Mouse (Mus musculus) ES-E14 (cell line): ENCODE data around the gene Rybp. TPM values are rescaled to one million over a fixed set of nuclear protein-coding genes. Genes with fewer than 3 reads are reported as not detected.

ENCODE experiments used
- DNase-seq: peaks from one replicate; pipeline ENCODE4 v3.0.0-alpha.2; 2013; ENCODE audit warnings: low read depth, low spot score
- H3K27ac ChIP-seq: 2 replicates; pipeline ENCODE4 v1.5.1; 2012; ENCODE audit warnings: low read depth, mild to moderate bottlenecking, low read length, moderate library complexity, mixed read lengths; ENCODE audit not compliant: poor library complexity, insufficient read depth, severe bottlenecking
- H3K36me3 ChIP-seq: 2 replicates; pipeline ENCODE4 v1.6.1; 2012; ENCODE audit warnings: mild to moderate bottlenecking, low read length, moderate library complexity, mixed read lengths; ENCODE audit not compliant: control insufficient read depth, poor library complexity, insufficient read depth, severe bottlenecking
- H3K4me1 ChIP-seq, 2 experiments: fragments of 150-350 bp in 1 of 2; sonication (generic) in 1 of 2; 2 replicates each; pipeline ENCODE4 v1.6.1; 2012; ENCODE audit warnings: low read length in 2 of 2, mild to moderate bottlenecking in 1 of 2, mixed read lengths in 1 of 2; ENCODE audit not compliant: control insufficient read depth in 2 of 2, insufficient read depth in 2 of 2, poor library complexity in 1 of 2
- H3K4me3 ChIP-seq, 2 experiments: fragments of 150-350 bp in 1 of 2; sonication (generic) in 1 of 2; 2 replicates each; pipeline ENCODE4 v1.5.1; 2012; ENCODE audit warnings: low read length in 2 of 2, low read depth in 1 of 2, mild to moderate bottlenecking in 1 of 2, mixed read lengths in 1 of 2; ENCODE audit not compliant: insufficient read depth in 1 of 2, poor library complexity in 1 of 2, severe bottlenecking in 1 of 2
- H3K9ac ChIP-seq: 2 replicates; pipeline ENCODE4 v1.6.1; 2012; ENCODE audit warnings: low read depth, mild to moderate bottlenecking, low read length, mixed read lengths; ENCODE audit not compliant: poor library complexity, insufficient read depth, severe bottlenecking
- H3K9me3 ChIP-seq: fragments of 150-350 bp; sonication (generic); 2 replicates; pipeline ENCODE4 v1.6.1; 2012; ENCODE audit warnings: low read depth, mild to moderate bottlenecking, low read length; ENCODE audit not compliant: control insufficient read depth, insufficient read depth
- CHD2 ChIP-seq: IDR thresholded peaks from 2 replicates; pipeline ENCODE4 v1.6.1; 2014; ENCODE audit warnings: mild to moderate bottlenecking, low read depth, low read length, inconsistent platforms
- HCFC1 ChIP-seq: IDR thresholded peaks from 2 replicates; pipeline ENCODE4 v1.6.1; 2012; ENCODE audit warnings: low read length, inconsistent platforms, borderline replicate concordance; ENCODE audit not compliant: insufficient read depth
- MAFK ChIP-seq: IDR thresholded peaks from 2 replicates; pipeline ENCODE4 v1.6.1; 2014; ENCODE audit warnings: mild to moderate bottlenecking, low read depth, low read length, inconsistent platforms; ENCODE audit not compliant: insufficient read depth
- ZC3H11A ChIP-seq: IDR thresholded peaks from 2 replicates; pipeline ENCODE4 v1.6.1; 2012; ENCODE audit warnings: low read depth, mild to moderate bottlenecking, inconsistent platforms, low read length, borderline replicate concordance
- ZNF384 ChIP-seq: IDR thresholded peaks from 2 replicates; pipeline ENCODE4 v1.6.1; 2012; ENCODE audit warnings: low read depth, low read length, inconsistent platforms
- in situ Hi-C, 2 experiments: fragments of 600-800 bp; cut with MboI; formaldehyde crosslinking; loops; one replicate each; pipeline ENCODE4 v1.15.1; 2025; ENCODE audit warnings: low sequenced_read_pairs in 2 of 2, inconsistent platforms in 1 of 2; ENCODE audit not compliant: unreplicated experiment in 2 of 2
- total RNA-seq: library from RNA; depleted of rRNA; stranded (reverse); fragments of 300-350 nt; gene quantifications from 2 replicates; pipeline ENCODE4 v1.2.3, GENCODE M21; 2012

Rybp gene
- total RNA-seq, 1 experiment: 71.9 TPM

DNA sequence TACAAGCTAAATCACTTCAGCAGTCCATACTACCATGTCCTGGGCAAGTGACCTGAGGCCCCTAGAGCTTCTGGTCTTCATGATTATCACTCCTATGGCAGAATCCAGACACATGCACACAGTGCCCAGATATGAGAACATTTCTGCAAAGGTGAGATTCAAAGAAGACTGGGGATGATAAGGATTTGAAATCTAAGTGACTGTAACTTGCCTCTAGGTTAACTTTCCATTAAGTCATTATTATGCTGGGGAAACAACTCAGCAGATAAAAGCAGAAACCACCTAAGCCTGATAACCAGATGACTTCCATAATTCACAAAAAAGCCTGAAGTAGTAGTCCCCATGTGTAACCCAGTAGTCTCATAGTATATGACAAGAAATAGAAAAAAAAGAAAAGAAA is 29.0 kb downstream of the Rybp start:
- TF ChIP-seq HCFC1 (no peak), ZC3H11A (no peak), CHD2 (no peak), MAFK (no peak), ZNF384 (no peak)

DNA sequence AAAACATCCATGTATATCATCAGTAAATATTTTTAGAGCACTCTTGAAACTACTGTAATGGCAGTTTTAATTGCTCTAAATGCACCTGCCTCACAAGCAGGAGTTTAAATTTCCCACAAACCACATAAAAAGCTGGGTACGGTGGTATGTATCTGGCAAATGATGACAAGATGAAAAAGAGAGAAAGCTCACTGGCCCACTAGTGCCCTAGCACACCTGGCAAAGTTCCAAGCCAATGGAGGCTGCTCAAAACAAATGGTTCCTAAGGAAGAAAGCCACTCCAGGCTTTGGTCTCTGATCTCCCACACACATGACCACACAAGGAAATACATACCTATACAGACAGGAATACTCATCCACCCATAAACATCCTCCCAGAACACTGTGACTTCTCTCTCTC is 31.9 kb downstream of the Rybp start:
- no peaks in the 10 kb centered on the region for H3K9me3 ChIP-seq
- TF ChIP-seq MAFK (no peak), ZC3H11A (no peak), HCFC1 (no peak), ZNF384 (no peak), CHD2 (no peak)
- H3K4me1 ChIP-seq: peaks cover 2 to 3% of the 10 kb centered on the region in 2 experiments; a peak in 2 of 4 replicates
- no peaks in the 10 kb centered on the region for H3K36me3 ChIP-seq
- in situ Hi-C loops: no loop called here
- H3K4me3 ChIP-seq: no peak overlapping the region
- H3K9ac ChIP-seq: no peak overlapping the region
- H3K27ac ChIP-seq: no peak overlapping the region
- no peak for DNase-seq

More for the DNA sequence above, 29.0 kb downstream of the Rybp start:
- Histone ChIP-seq H3K36me3 (no peaks in the 10 kb centered on the region), H3K4me1 (peaks cover 4% of the 10 kb centered on the region in 2 experiments; a peak in 3 of 4 replicates), H3K4me3 (no peak overlapping the region), H3K9me3 (no peaks in the 10 kb centered on the region), H3K9ac (no peak overlapping the region), H3K27ac (no peak overlapping the region)
- in situ Hi-C loops: no loop called here
- no peak for DNase-seq

DNA sequence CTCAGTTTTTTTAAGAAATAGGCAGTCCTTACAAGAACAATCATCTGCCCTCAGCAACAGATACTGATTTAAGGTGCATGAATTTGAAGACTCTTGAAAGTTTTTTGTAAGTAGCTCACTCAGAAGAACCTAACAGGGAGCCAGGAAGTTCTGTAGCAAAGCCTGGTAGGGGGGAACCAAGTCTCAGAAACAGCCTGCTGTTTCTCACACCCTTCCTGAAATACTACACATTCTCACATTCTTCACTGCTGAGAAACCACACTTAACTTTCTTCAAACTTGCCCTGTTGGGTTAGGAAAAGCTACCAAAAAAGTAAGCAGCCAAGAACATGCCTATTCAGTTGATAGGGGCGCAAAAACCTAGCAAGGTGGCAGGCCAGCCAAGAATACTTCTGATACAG is 32.6 kb downstream of the Rybp start:
- peaks cover under 1% of the 10 kb centered on the region; the same call in 1 of the 2 replicates for H3K36me3 ChIP-seq
- H3K9me3 ChIP-seq: no peaks in the 10 kb centered on the region
- TF ChIP-seq CHD2 (no peak), ZC3H11A (no peak), HCFC1 (no peak), MAFK (no peak), ZNF384 (no peak)
- peaks cover 1 to 2% of the 10 kb centered on the region in 2 experiments; a peak in 1 of 4 replicates for H3K4me1 ChIP-seq
- H3K27ac ChIP-seq: no peak overlapping the region
- no peak overlapping the region for H3K9ac ChIP-seq
- in situ Hi-C loops: no loop called here
- H3K4me3 ChIP-seq: no peak overlapping the region
- no peak for DNase-seq

DNA sequence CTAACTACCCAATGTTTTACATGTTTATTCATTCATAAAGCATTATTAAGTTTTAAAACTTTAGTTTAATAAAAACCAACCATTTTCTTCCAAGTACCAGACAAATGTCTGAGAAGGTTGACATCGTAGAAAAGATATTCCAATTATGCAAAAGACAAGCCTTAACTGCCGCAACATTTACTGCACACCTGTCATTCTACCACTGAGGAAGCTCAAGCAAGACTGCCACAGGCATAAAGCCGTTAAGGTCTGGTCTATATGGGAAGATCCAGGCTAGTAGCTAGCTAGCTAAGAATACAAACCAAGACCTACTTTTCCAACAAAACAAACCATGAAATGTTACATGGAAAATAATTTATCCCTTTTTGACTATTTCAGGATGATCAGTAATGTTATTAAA is 42.8 kb downstream of the Rybp start:
- no peaks in the 10 kb centered on the region for H3K9me3 ChIP-seq
- peaks cover 3 to 13% of the 10 kb centered on the region in 2 experiments; a peak in 3 of 4 replicates for H3K4me1 ChIP-seq
- no peak overlapping the region for H3K4me3 ChIP-seq
- H3K36me3 ChIP-seq: peaks cover 4% of the 10 kb centered on the region
- H3K27ac ChIP-seq: no peak overlapping the region
- in situ Hi-C loops: no loop called here
- TF ChIP-seq ZNF384 (no peak), ZC3H11A (no peak), HCFC1 (no peak), CHD2 (no peak), MAFK (no peak)
- no peak for DNase-seq
- H3K9ac ChIP-seq: no peak overlapping the region

DNA sequence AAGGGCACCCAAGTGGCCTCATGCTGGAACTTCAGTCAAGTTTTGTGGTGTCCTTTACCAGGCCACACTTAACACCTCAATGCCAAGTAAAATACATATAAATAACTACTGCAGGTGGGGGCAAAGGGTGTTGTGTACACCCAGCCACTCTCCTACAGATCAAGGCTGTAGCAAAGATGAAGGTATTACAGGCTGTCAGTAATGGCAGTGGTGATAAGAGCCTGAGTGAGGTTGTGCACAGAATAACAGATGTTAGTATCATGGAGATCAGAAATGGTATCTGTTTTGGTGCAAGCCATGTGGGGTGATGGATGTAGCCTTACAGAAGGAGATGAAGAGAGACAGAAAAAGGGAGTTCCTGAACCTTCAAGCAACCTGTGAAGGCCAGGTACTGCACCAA is 52.2 kb downstream of the Rybp start:
- TF ChIP-seq HCFC1 (no peak), ZNF384 (no peak), MAFK (no peak), CHD2 (no peak)
- Histone ChIP-seq H3K27ac (no peak overlapping the region), H3K4me1 (peaks cover 10 to 13% of the 10 kb centered on the region in 2 experiments), H3K36me3 (peaks cover 5% of the 10 kb centered on the region), H3K4me3 (no peak overlapping the region), H3K9me3 (no peaks in the 10 kb centered on the region), H3K9ac (no peak overlapping the region)
- in situ Hi-C loops: no loop called here
- DNase-seq: no peak
